Mouse (Mus musculus): ENCODE data around the gene Tmem131.

The Tmem131 gene

GRCm38 (mm10) chr1:36943653-36944052, at the start of gene Tmem131:
Tmem131 (minus strand) TSS chr1:36943666.
- DNase-seq: no peak

- DNase-seq: no peak
These were observed 45.1 kb upstream of the Tmem131 start for GRCm38 (mm10) chr1:36988561-36988960.

- DNase-seq: no peak
These were observed 44.7 kb upstream of the Tmem131 start for GRCm38 (mm10) chr1:36988161-36988560.

- DNase-seq: peak; percentile 31
These were observed 44.0 kb upstream of the Tmem131 start for GRCm38 (mm10) chr1:36987172-36988148.

- no peak for DNase-seq
These were observed 43.1 kb upstream of the Tmem131 start for GRCm38 (mm10) chr1:36986396-36987160.

- DNase-seq: no peak
These were observed 42.4 kb upstream of the Tmem131 start for GRCm38 (mm10) chr1:36985896-36986295.

- no peak for DNase-seq
These were observed 40.9 kb upstream of the Tmem131 start for GRCm38 (mm10) chr1:36984406-36984805.

- DNase-seq: no peak
These were observed 40.3 kb upstream of the Tmem131 start for GRCm38 (mm10) chr1:36983754-36984153.

- no peak for DNase-seq
These were observed 38.9 kb upstream of the Tmem131 start for GRCm38 (mm10) chr1:36982191-36982961.

- no peak for DNase-seq
These were observed 33.3 kb upstream of the Tmem131 start for GRCm38 (mm10) chr1:36976770-36977169.

GRCm38 (mm10) chr1:36970918-36971617, 27.6 kb upstream of the Tmem131 start:
- no peak for DNase-seq

GRCm38 (mm10) chr1:36965831-36966230, 22.4 kb upstream of the Tmem131 start:
- no peak for DNase-seq

GRCm38 (mm10) chr1:36962379-36963176, 19.1 kb upstream of the Tmem131 start:
- DNase-seq: no peak

- peak; percentile 32 for DNase-seq
These were observed 17.2 kb upstream of the Tmem131 start for GRCm38 (mm10) chr1:36960509-36961222.

- no peak for DNase-seq
These were observed 6.2 kb upstream of the Tmem131 start for GRCm38 (mm10) chr1:36949591-36950184.

- DNase-seq: no peak
These were observed 4.0 kb upstream of the Tmem131 start for GRCm38 (mm10) chr1:36947448-36947847.

- no peak for DNase-seq
These were observed 3.1 kb downstream of the Tmem131 start for GRCm38 (mm10) chr1:36940381-36940762.

- DNase-seq: peak; percentile 94
These were observed 3.7 kb downstream of the Tmem131 start for GRCm38 (mm10) chr1:36939506-36940380.

- DNase-seq: no peak
These were observed 4.6 kb downstream of the Tmem131 start for GRCm38 (mm10) chr1:36938801-36939286.
